Mouse (Mus musculus): Measurements from ENCODE around the gene Tbrg4. TPM values are rescaled to one million over a fixed set of nuclear protein-coding genes. Genes with fewer than 3 reads are reported as not detected.

Tbrg4 gene
- polyA plus RNA-seq, 1 experiment = 86.0 TPM

DNA sequence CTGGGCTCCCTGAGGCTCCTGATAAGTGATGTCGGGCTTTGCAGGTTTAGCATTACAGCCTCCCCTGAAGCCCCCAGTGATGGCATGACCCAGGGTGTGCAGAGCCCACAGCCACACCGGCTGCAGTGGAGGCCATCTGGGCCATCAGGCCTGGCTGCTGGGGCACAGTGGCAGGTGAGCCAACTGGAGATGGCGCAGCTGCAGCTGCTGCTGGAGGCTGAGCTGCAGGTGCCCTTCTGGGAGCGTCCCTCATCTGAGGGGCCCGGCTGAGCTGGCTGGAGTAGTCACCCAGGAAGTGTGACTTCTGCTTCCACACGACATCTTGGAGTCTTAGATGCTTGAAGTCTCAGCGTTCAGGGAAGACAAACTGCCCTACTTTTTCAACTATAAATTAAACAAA, 24.7 kb upstream of the Tbrg4 start:
- no peak for TF ChIP-seq CTCF (IDR thresholded peaks at IDR 0.05; ENCODE audit: borderline replicate concordance, extremely low read depth, insufficient read depth, insufficient read length)
- no peak for TF ChIP-seq POLR2A (IDR thresholded peaks at IDR 0.05; ENCODE audit: borderline replicate concordance, extremely low read depth, insufficient read depth, insufficient read length, poor library complexity, severe bottlenecking)

DNA sequence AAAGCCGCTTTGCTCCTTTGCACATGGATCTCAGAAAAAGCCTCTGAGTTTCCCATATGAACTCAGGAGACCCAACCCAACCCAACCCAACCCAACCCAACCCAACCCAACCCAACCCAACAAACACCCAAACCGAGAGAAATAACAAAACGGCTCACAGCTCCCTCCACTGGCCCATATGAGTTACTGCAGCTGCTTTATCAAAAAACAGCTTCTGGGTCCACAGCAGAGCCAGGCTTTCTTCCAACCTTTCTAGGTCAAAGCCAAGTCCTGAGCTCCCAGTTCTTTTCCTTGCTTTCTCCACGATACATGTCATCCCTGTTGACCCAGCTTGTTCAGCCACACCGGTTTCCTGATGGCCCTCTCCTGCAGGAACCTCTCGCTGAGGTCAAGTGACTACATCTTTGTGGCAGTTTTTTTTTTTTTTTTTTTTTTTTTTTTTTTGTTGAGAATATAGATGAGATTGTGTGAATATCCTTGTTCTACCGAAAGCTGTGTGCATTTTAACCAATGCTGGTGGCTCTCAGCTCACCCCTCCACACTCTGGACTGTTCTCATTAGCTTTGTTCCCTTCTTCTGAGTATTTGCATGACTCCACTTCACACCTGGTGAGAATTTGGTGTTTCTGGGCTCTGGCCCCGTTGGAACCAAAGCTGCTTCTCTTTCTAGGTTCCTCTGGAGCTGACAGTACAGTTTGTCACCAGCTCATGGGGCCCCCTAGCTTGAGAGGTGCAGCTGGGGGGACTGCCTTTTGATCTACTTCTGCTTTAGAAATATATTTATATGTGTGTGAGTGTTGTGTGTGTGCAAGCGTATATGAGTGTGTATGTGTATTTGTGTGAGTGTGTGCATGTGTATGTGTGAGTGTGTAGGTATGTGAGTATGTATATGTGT, 22.2 kb upstream of the Tbrg4 start:
- TF ChIP-seq POLR2A (IDR thresholded peaks at IDR 0.05; ENCODE audit: borderline replicate concordance, extremely low read depth, insufficient read depth, insufficient read length, poor library complexity, severe bottlenecking) = no peak
- peak; percentile 26; the same call in 1 of the 2 replicates for TF ChIP-seq CTCF (IDR thresholded peaks at IDR 0.05; ENCODE audit: borderline replicate concordance, extremely low read depth, insufficient read depth, insufficient read length)
- no peak for DNase-seq (ENCODE audit: low read depth)

More for the DNA sequence above, 24.7 kb upstream of the Tbrg4 start:
- DNase-seq (ENCODE audit: low read depth) = no peak

DNA sequence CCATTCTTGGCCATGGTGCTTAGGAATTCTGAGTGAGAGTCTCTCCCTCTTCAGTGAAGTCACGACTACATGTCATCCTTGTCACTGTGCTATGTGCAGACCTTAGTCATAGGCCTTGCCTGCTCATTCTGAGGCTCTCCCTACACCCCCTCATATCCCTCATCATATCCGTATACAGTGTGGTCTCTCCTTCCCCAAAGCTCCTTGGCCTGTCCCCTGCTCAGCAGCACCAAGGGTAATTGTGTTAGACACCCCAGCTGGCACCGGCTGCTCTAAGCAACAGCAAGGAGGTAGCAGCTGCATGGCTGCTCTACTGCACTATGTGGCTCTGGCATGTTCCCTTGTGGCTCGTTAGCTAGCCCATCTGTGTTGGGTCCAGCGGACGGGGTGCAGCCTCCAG, 18.7 kb upstream of the Tbrg4 start:
- DNase-seq (ENCODE audit: low read depth) = peak; percentile 31
- TF ChIP-seq CTCF (IDR thresholded peaks at IDR 0.05; ENCODE audit: borderline replicate concordance, extremely low read depth, insufficient read depth, insufficient read length) (no peak), POLR2A (IDR thresholded peaks at IDR 0.05; ENCODE audit: borderline replicate concordance, extremely low read depth, insufficient read depth, insufficient read length, poor library complexity, severe bottlenecking) (no peak)

DNA sequence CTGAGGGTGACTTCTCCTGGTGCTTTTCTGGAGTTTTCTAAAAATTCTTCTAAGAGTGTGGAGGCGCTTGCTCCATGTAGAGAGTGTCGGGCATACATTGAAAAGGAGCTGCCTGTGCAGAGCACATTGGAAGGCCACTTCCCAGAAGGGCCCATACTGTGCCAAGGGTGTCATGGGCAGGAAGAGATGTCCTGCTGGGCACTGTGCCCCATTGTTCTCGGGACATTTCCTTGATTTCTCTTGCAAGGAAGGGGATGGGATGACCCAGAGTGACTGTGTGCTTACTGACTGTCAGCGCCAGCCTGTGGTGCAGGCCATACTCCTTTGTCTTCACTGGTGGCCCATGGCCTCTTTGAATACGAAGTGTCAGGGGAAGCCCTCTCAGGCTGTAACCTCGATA, 13.2 kb upstream of the Tbrg4 start:
- DNase-seq (ENCODE audit: low read depth) = no peak
- no peak for TF ChIP-seq POLR2A (IDR thresholded peaks at IDR 0.05; ENCODE audit: borderline replicate concordance, extremely low read depth, insufficient read depth, insufficient read length, poor library complexity, severe bottlenecking)
- no peak for TF ChIP-seq CTCF (IDR thresholded peaks at IDR 0.05; ENCODE audit: borderline replicate concordance, extremely low read depth, insufficient read depth, insufficient read length)

DNA sequence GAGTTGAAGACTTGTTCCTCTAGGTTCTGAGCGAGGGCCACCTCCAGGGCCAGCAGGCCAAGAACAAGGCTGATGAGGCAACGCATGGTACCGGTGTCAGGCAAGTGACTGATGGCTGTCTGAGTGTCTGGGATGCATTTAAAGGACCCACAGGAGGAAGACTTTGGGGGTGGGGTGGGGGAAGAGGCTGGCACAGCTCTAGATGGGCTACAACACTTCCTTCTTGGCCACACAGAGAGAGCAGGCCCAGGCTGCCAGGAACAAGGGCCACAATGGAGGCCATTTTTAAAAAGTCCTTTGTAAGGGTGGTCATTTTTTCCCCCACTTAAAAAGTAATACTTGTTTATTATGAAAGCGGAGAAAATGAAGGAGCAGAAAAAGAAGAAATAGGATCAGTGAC, 12.7 kb upstream of the Tbrg4 start, which contains the start of gene Wap:
Wap (minus strand) TSS at position 101 of the 400 bp plus-strand sequence.
- no peak for DNase-seq (ENCODE audit: low read depth)
- TF ChIP-seq CTCF (IDR thresholded peaks at IDR 0.05; ENCODE audit: borderline replicate concordance, extremely low read depth, insufficient read depth, insufficient read length) (no peak), POLR2A (IDR thresholded peaks at IDR 0.05; ENCODE audit: borderline replicate concordance, extremely low read depth, insufficient read depth, insufficient read length, poor library complexity, severe bottlenecking) (no peak)

DNA sequence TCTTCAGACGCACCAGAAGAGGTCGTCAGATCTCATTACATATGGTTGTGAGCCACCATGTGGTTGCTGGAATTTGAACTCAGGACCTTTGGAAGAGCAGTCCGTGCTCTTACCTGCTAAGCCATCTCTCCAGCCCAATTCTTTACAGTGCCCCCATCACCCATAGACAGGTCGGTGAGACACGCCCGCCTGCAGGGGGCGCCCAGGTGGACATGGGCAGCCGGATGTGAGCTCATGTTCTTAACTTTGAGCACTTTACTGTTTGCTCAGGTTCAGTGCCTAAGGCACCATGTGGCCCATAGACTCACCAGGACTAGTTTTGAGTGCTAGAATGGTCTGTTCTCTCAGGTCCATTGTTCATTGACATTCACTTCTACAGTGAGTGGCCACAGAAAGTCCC, 10.3 kb upstream of the Tbrg4 start:
- TF ChIP-seq CTCF (IDR thresholded peaks at IDR 0.05; ENCODE audit: borderline replicate concordance, extremely low read depth, insufficient read depth, insufficient read length) = no peak
- TF ChIP-seq POLR2A (IDR thresholded peaks at IDR 0.05; ENCODE audit: borderline replicate concordance, extremely low read depth, insufficient read depth, insufficient read length, poor library complexity, severe bottlenecking) = no peak
- DNase-seq (ENCODE audit: low read depth) = no peak

DNA sequence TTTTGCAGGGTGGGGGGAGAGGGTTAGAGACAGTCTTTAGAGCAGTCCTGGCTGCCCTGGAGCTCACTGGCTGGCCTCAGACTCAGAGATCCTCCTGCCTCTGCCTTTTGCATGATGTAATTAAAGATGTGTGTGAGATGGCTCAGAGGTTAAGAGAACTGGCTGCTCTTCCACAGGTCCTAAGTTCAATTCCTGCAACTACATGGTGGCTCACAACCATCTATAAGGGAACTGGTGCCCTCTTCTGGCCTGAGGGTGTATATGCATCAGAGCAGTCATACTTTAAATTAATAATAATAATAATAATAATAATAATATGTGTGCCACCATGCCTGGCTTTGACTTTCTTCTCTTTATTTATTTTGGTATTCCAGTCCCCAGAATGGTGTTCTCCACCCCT, 3.8 kb upstream of the Tbrg4 start:
- peak; percentile 48 for DNase-seq (ENCODE audit: low read depth)
- TF ChIP-seq CTCF (IDR thresholded peaks at IDR 0.05; ENCODE audit: borderline replicate concordance, extremely low read depth, insufficient read depth, insufficient read length) (peak; percentile 45; the same call in 1 of the 2 replicates), POLR2A (IDR thresholded peaks at IDR 0.05; ENCODE audit: borderline replicate concordance, extremely low read depth, insufficient read depth, insufficient read length, poor library complexity, severe bottlenecking) (no peak)

DNA sequence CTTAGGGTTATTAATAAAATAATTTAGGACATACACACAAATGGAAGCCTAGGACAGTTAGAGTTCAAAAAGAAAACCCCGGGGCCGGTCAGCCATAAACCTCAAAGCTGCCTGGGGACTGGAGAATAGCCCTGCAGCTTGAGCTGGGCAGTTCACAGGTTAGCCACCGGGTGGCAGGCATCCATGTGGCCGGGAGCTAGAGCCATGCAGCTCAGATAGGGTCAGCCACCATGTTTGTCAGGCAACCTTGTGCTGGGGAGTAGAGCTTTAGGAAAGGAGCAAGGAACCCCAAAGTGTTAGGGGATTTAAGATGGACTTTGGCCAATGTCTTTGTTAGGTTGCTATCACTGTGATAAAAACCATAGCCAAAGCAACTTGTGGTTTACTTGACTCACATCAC, 2.7 kb upstream of the Tbrg4 start:
- TF ChIP-seq CTCF (IDR thresholded peaks at IDR 0.05; ENCODE audit: borderline replicate concordance, extremely low read depth, insufficient read depth, insufficient read length) (peak; percentile 68), POLR2A (IDR thresholded peaks at IDR 0.05; ENCODE audit: borderline replicate concordance, extremely low read depth, insufficient read depth, insufficient read length, poor library complexity, severe bottlenecking) (no peak)
- DNase-seq (ENCODE audit: low read depth) = peak; percentile 32

DNA sequence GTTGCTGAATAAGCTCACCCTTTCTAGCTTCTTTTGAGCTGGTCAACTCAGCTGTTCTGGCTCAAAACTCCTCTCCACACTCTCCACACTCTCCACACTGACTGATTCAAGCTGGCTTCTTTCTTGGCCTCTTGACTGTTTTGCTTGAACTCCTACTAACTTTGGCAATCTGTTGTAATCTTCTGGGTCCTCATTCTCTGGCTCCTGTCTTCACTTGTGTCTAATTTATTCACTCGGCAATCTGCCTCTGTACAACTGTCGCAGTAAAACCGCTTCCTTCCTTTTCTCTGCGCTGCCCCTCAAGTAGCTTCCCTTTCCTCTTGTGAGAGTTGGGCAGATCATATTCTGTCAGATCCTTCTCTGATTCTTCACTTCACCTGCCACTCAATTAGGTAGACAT, 1.9 kb upstream of the Tbrg4 start:
- no peak for DNase-seq (ENCODE audit: low read depth)
- TF ChIP-seq POLR2A (IDR thresholded peaks at IDR 0.05; ENCODE audit: borderline replicate concordance, extremely low read depth, insufficient read depth, insufficient read length, poor library complexity, severe bottlenecking) = no peak
- TF ChIP-seq CTCF (IDR thresholded peaks at IDR 0.05; ENCODE audit: borderline replicate concordance, extremely low read depth, insufficient read depth, insufficient read length) = no peak

DNA sequence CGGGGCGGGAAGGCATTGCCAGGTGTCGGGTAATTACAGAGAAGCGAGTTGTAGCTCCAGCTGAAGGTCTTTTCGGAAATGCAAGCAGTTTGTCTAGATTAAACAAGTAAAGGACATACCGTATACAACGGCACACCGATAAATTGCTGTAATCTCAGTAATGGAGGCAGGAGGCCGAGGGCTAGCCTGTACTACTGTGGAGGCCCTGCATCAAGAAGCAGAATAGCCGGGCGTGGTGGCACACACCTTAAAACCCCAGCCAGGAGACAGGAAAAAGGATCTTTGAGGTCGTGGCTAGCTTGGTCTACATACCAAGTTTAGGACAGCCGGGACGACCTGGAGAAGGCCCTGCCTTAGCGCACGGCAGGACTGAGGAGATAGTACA, 513 bp upstream of the Tbrg4 start:
- no peak for DNase-seq (ENCODE audit: low read depth)
- TF ChIP-seq CTCF (IDR thresholded peaks at IDR 0.05; ENCODE audit: borderline replicate concordance, extremely low read depth, insufficient read depth, insufficient read length) (no peak), POLR2A (IDR thresholded peaks at IDR 0.05; ENCODE audit: borderline replicate concordance, extremely low read depth, insufficient read depth, insufficient read length, poor library complexity, severe bottlenecking) (no peak)

DNA sequence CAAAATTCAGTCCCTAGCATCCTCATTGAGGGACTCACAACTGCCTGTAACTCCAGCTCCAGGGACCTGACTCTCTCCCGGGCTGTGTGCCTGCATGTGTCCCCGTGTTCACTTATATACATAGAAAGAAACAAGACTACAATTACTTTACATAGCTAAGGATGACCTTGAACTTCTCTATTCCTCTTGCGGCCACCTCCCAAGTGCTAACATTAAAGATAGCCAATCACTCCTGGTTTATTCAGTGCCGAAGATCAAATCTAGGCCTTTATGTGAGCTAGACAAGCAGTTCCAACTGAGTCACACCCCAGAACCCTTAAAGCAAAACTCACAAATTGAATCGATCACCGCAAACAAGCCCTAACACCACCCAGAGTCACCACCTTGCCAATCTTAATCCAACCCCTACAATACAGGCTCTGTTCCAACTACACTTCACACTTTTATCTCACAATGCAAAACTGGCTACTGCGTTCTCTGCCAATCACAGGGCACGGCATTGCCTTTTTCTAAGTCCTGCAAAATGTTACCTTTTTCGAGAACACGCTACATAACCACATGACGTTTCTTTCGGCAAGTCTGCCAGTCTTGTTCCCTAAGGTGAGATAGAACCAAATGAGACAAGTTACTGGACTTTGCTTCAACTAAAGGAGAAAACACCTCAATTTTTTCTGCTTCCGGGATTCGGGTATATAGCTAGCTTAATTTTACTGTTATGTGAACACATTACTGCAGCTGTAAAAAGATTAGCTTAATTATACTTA, 1.1 kb downstream of the Tbrg4 start:
- no peak for DNase-seq (ENCODE audit: low read depth)
- TF ChIP-seq POLR2A (IDR thresholded peaks at IDR 0.05; ENCODE audit: borderline replicate concordance, extremely low read depth, insufficient read depth, insufficient read length, poor library complexity, severe bottlenecking) = no peak
- TF ChIP-seq CTCF (IDR thresholded peaks at IDR 0.05; ENCODE audit: borderline replicate concordance, extremely low read depth, insufficient read depth, insufficient read length) = no peak

Data from brain, embryonic 14.5 days (tissue).